Mouse (Mus musculus): ENCODE results near the gene Akr1b3. TPM values are rescaled to one million over a fixed set of nuclear protein-coding genes. Genes with fewer than 3 reads are reported as not detected.
"Not testable (repeated sequence)": the region's sequence is repeated elsewhere in the genome, so short reads cannot be mapped to it uniquely, and the experiment has no call there.

Akr1b3 gene
- polyA plus RNA-seq, 1 experiment from 2014 or later, result 132 TPM

GRCm38 (mm10) chr6:34344935-34345334 is 27.7 kb upstream of the Akr1b3 start:
- no peak overlapping the region for H3K4me2 ChIP-seq (replicated peaks)
- no peak overlapping the region for H3K4me3 ChIP-seq
- 29% methylated on average over 9 of the region's 9 CpGs for WGBS
- H3K36me3 ChIP-seq, result no peaks in the 10 kb centered on the region
- H3K9ac ChIP-seq, result no peak overlapping the region
- no peak overlapping the region for H3K27ac ChIP-seq
- H3K4me1 ChIP-seq, result 0 out of 2 replicates have a peak, but pooled peaks cover 3% of the 10 kb centered on the region
- H3K27me3 ChIP-seq (replicated peaks), result no peaks in the 10 kb centered on the region
- ATAC-seq (ENCODE audit: low FRiP score, low read depth), result no peak
- H3K9me3 ChIP-seq, result no peaks in the 10 kb centered on the region

- Histone ChIP-seq H3K4me2 (replicated peaks) (no peak overlapping the region), H3K27me3 (replicated peaks) (no peaks in the 10 kb centered on the region), H3K9me3 (no peaks in the 10 kb centered on the region), H3K4me1 (0 out of 2 replicates have a peak, but pooled peaks cover 3% of the 10 kb centered on the region), H3K27ac (no peak overlapping the region), H3K4me3 (no peak overlapping the region), H3K9ac (no peak overlapping the region), H3K36me3 (no peaks in the 10 kb centered on the region)
- ATAC-seq (ENCODE audit: low FRiP score, low read depth), result no peak
- WGBS, result 42% methylated on average over 10 of the region's 10 CpGs
Measured at GRCm38 (mm10) chr6:34344135-34344850, 27.0 kb upstream of the Akr1b3 start.

- 0 out of 2 replicates have a peak, but pooled peaks cover 3% of the 10 kb centered on the region for H3K4me1 ChIP-seq
- WGBS, result 86% methylated on average over 6 of the region's 6 CpGs
- no peaks in the 10 kb centered on the region for H3K27me3 ChIP-seq (replicated peaks)
- no peak overlapping the region for H3K9ac ChIP-seq
- H3K9me3 ChIP-seq, result no peaks in the 10 kb centered on the region
- H3K27ac ChIP-seq, result no peak overlapping the region
- no peak overlapping the region for H3K4me2 ChIP-seq (replicated peaks)
- no peaks in the 10 kb centered on the region for H3K36me3 ChIP-seq
- no peak overlapping the region for H3K4me3 ChIP-seq
- no peak for ATAC-seq (ENCODE audit: low FRiP score, low read depth)
Measured at GRCm38 (mm10) chr6:34343426-34343825, 26.1 kb upstream of the Akr1b3 start.

GRCm38 (mm10) chr6:34342476-34342875 is 25.2 kb upstream of the Akr1b3 start:
- WGBS, result 89% methylated on average over 2 of the region's 2 CpGs
- H3K4me3 ChIP-seq, result no peak overlapping the region
- ATAC-seq (ENCODE audit: low FRiP score, low read depth), result no peak

GRCm38 (mm10) chr6:34341991-34342390 is 24.7 kb upstream of the Akr1b3 start:
- no peak for ATAC-seq (ENCODE audit: low FRiP score, low read depth)

More at GRCm38 (mm10) chr6:34342476-34342875, 25.2 kb upstream of the Akr1b3 start:
- Histone ChIP-seq H3K9ac (no peak overlapping the region), H3K36me3 (no peaks in the 10 kb centered on the region), H3K9me3 (no peaks in the 10 kb centered on the region), H3K27ac (no peak overlapping the region), H3K4me1 (0 out of 2 replicates have a peak, but pooled peaks cover 3% of the 10 kb centered on the region), H3K4me2 (replicated peaks) (no peak overlapping the region), H3K27me3 (replicated peaks) (no peaks in the 10 kb centered on the region)

GRCm38 (mm10) chr6:34337799-34338198 is 20.5 kb upstream of the Akr1b3 start:
- Histone ChIP-seq H3K4me2 (replicated peaks) (no peak overlapping the region), H3K4me1 (no peaks in the 10 kb centered on the region), H3K36me3 (no peaks in the 10 kb centered on the region), H3K27me3 (replicated peaks) (no peaks in the 10 kb centered on the region), H3K27ac (no peak overlapping the region), H3K9me3 (no peaks in the 10 kb centered on the region), H3K4me3 (no peak overlapping the region), H3K9ac (no peak overlapping the region)
- 85% methylated on average over 2 of the region's 2 CpGs for WGBS
- no peak for ATAC-seq (ENCODE audit: low FRiP score, low read depth)

More at GRCm38 (mm10) chr6:34341991-34342390, 24.7 kb upstream of the Akr1b3 start:
- Histone ChIP-seq H3K4me1 (0 out of 2 replicates have a peak, but pooled peaks cover 3% of the 10 kb centered on the region), H3K4me2 (replicated peaks) (no peak overlapping the region), H3K27ac (no peak overlapping the region), H3K36me3 (no peaks in the 10 kb centered on the region), H3K9me3 (no peaks in the 10 kb centered on the region), H3K27me3 (replicated peaks) (no peaks in the 10 kb centered on the region), H3K9ac (no peak overlapping the region), H3K4me3 (no peak overlapping the region)
- WGBS, result 94% methylated on average over 4 of the region's 4 CpGs

- Histone ChIP-seq H3K4me1 (no peaks in the 10 kb centered on the region), H3K27ac (no peak overlapping the region)
Measured at GRCm38 (mm10) chr6:34334673-34335072, 17.4 kb upstream of the Akr1b3 start.

GRCm38 (mm10) chr6:34331804-34332203 is 14.5 kb upstream of the Akr1b3 start:
- H3K4me2 ChIP-seq (replicated peaks); H3K36me3 ChIP-seq; H3K27ac ChIP-seq; H3K9ac ChIP-seq; ATAC-seq (ENCODE audit: low FRiP score, low read depth); H3K4me1 ChIP-seq; H3K27me3 ChIP-seq (replicated peaks); H3K4me3 ChIP-seq; H3K9me3 ChIP-seq: not testable (repeated sequence)
- WGBS, result 87% methylated on average over 12 of the region's 12 CpGs

More at GRCm38 (mm10) chr6:34334673-34335072, 17.4 kb upstream of the Akr1b3 start:
- Histone ChIP-seq H3K27me3 (replicated peaks) (no peaks in the 10 kb centered on the region), H3K36me3 (no peaks in the 10 kb centered on the region), H3K4me3 (no peak overlapping the region), H3K4me2 (replicated peaks) (no peak overlapping the region), H3K9ac (no peak overlapping the region), H3K9me3 (no peaks in the 10 kb centered on the region)
- no peak for ATAC-seq (ENCODE audit: low FRiP score, low read depth)
- WGBS, result 93% methylated on average over 5 of the region's 5 CpGs

GRCm38 (mm10) chr6:34331379-34331778 is 14.1 kb upstream of the Akr1b3 start:
- H3K27me3 ChIP-seq (replicated peaks), result no peaks in the 10 kb centered on the region
- no peak overlapping the region for H3K4me2 ChIP-seq (replicated peaks)
- H3K9ac ChIP-seq, result no peak overlapping the region
- no peak overlapping the region for H3K27ac ChIP-seq
- ATAC-seq (ENCODE audit: low FRiP score, low read depth), result no peak
- 87% methylated on average over 5 of the region's 5 CpGs for WGBS
- H3K36me3 ChIP-seq, result no peaks in the 10 kb centered on the region
- H3K4me1 ChIP-seq, result no peaks in the 10 kb centered on the region
- no peaks in the 10 kb centered on the region for H3K9me3 ChIP-seq
- H3K4me3 ChIP-seq, result no peak overlapping the region

- no peaks in the 10 kb centered on the region for H3K9me3 ChIP-seq
- H3K4me1 ChIP-seq, result no peaks in the 10 kb centered on the region
- no peak overlapping the region for H3K4me2 ChIP-seq (replicated peaks)
- H3K9ac ChIP-seq, result no peak overlapping the region
- no peaks in the 10 kb centered on the region for H3K27me3 ChIP-seq (replicated peaks)
- no peak overlapping the region for H3K4me3 ChIP-seq
- no peaks in the 10 kb centered on the region for H3K36me3 ChIP-seq
- 96% methylated on average over 7 of the region's 7 CpGs for WGBS
- no peak for ATAC-seq (ENCODE audit: low FRiP score, low read depth)
- no peak overlapping the region for H3K27ac ChIP-seq
Measured at GRCm38 (mm10) chr6:34322121-34322520, 4.8 kb upstream of the Akr1b3 start.

- no peak for ATAC-seq (ENCODE audit: low FRiP score, low read depth)
- Histone ChIP-seq H3K4me3 (no peak overlapping the region), H3K9ac (no peak overlapping the region), H3K27me3 (replicated peaks) (no peaks in the 10 kb centered on the region), H3K4me2 (replicated peaks) (no peak overlapping the region), H3K4me1 (peaks cover 9% of the 10 kb centered on the region), H3K36me3 (no peaks in the 10 kb centered on the region), H3K9me3 (no peaks in the 10 kb centered on the region), H3K27ac (no peak overlapping the region)
- 86% methylated on average over 6 of the region's 6 CpGs for WGBS
Measured at GRCm38 (mm10) chr6:34318636-34319035, 1.4 kb upstream of the Akr1b3 start.

GRCm38 (mm10) chr6:34318172-34318571 is 894 bp upstream of the Akr1b3 start:
- 64% methylated on average over 5 of the region's 5 CpGs for WGBS
- ATAC-seq (ENCODE audit: low FRiP score, low read depth), result no peak
- no peak overlapping the region for H3K9ac ChIP-seq
- no peaks in the 10 kb centered on the region for H3K9me3 ChIP-seq
- H3K27me3 ChIP-seq (replicated peaks), result no peaks in the 10 kb centered on the region
- no peaks in the 10 kb centered on the region for H3K36me3 ChIP-seq
- no peak overlapping the region for H3K4me2 ChIP-seq (replicated peaks)
- no peak overlapping the region for H3K27ac ChIP-seq
- H3K4me1 ChIP-seq, result peaks cover 9% of the 10 kb centered on the region
- H3K4me3 ChIP-seq, result no peak overlapping the region

- no peak for ATAC-seq (ENCODE audit: low FRiP score, low read depth)
- Histone ChIP-seq H3K9me3 (no peaks in the 10 kb centered on the region), H3K36me3 (peaks cover 19% of the 10 kb centered on the region), H3K27ac (no peak overlapping the region), H3K9ac (no peak overlapping the region), H3K4me2 (replicated peaks) (no peak overlapping the region), H3K27me3 (replicated peaks) (no peaks in the 10 kb centered on the region), H3K4me1 (peaks cover 9% of the 10 kb centered on the region), H3K4me3 (no peak overlapping the region)
- 95% methylated on average over 2 of the region's 2 CpGs for WGBS
Measured at GRCm38 (mm10) chr6:34313921-34314320, 3.4 kb downstream of the Akr1b3 start.
